Mouse (Mus musculus): Measurements from ENCODE around the gene Syncrip.

DNA sequence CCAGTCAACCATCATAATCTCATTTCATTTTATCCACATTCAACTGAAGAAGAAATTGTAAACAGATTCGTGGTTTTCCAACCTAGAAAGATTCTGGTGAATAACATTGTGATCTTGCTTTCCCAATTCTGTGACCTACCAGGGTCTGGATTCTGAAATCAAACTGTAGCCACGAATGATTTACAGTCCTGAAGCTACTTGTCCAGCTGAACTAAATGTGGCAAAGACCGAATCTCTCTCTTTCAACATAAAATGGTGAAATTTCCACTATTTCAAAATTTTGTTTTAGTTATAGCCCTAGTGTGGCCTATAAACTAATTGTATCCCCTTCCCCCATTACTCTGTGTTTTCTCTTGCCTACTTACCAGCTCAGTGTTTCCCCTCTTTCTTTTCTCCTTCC is 47.2 kb upstream of the Syncrip start:
- TF ChIP-seq POLR2A (IDR thresholded peaks at IDR 0.05; ENCODE audit: insufficient read depth, low read depth, low read length), result no peak
- no peak for TF ChIP-seq CTCF (IDR thresholded peaks at IDR 0.05)
- TF ChIP-seq EP300 (IDR thresholded peaks at IDR 0.05; ENCODE audit: insufficient read depth, low read depth, low read length), result no peak

All from heart, adult 2 months (tissue).